Mouse (Mus musculus): Measurements from ENCODE around the gene Qrich2. TPM values are rescaled to one million over a fixed set of nuclear protein-coding genes. Genes with fewer than 3 reads are reported as not detected.

Gene Qrich2
- total and polyA plus RNA-seq, 3 experiments = 0.11 TPM; not detected in 2

GRCm38 (mm10) chr11:116447822-116448221 is 18.2 kb downstream of the Qrich2 start:
- no peak overlapping the region for H3K4me3 ChIP-seq (ENCODE audit: control insufficient read depth in 1 of 2, insufficient read depth in 1 of 2, low read depth in 2 of 2, low read length in 2 of 2)
- no peaks in the 10 kb centered on the region for H3K27me3 ChIP-seq (ENCODE audit: control insufficient read depth in 1 of 2, insufficient read depth in 2 of 2, low read length in 2 of 2)
- no peak overlapping the region for H3K9ac ChIP-seq (ENCODE audit: control insufficient read depth, low read depth, low read length, poor library complexity, severe bottlenecking)
- no peaks in the 10 kb centered on the region for H3K79me2 ChIP-seq (ENCODE audit: control insufficient read depth, insufficient read depth, low read length, poor library complexity)
- TF ChIP-seq MAX (IDR thresholded peaks at IDR 0.05; ENCODE audit: low read length) (no peak), KAT2A (conservative IDR thresholded peaks at IDR 0.05; ENCODE audit: low read depth, low read length) (no peak), NRF1 (IDR thresholded peaks at IDR 0.05; ENCODE audit: insufficient read depth, low read depth, low read length, poor library complexity, severe bottlenecking) (no peak), ELF1 (IDR thresholded peaks at IDR 0.05; ENCODE audit: low read depth, low read length) (no peak), POLR2A (IDR thresholded peaks at IDR 0.05; ENCODE audit: control insufficient read depth in 1 of 2, insufficient read depth in 1 of 2, low read depth in 1 of 2, low read length in 2 of 2, poor library complexity in 1 of 2) (no peak), POLR2AphosphoS5 (IDR thresholded peaks at IDR 0.05; ENCODE audit: borderline replicate concordance, low read depth, low read length) (no peak), ZMIZ1 (IDR thresholded peaks at IDR 0.05; ENCODE audit: low read depth, low read length) (no peak), ZC3H11A (IDR thresholded peaks at IDR 0.05; ENCODE audit: low read depth, low read length) (no peak), SIN3A (IDR thresholded peaks at IDR 0.05; ENCODE audit: low read length) (no peak), UBTF (IDR thresholded peaks at IDR 0.05; ENCODE audit: borderline replicate concordance, insufficient read depth, low read depth, low read length) (no peak), SMC3 (IDR thresholded peaks at IDR 0.05; ENCODE audit: low read depth, low read length) (peak; percentile 38), ZKSCAN1 (IDR thresholded peaks at IDR 0.05; ENCODE audit: low read depth, low read length) (no peak), TAL1 (IDR thresholded peaks at IDR 0.05; ENCODE audit: low read length) (no peak), RAD21 (IDR thresholded peaks at IDR 0.05; ENCODE audit: low read depth, low read length) (no peak), HCFC1 (IDR thresholded peaks at IDR 0.05; ENCODE audit: low read depth, low read length) (no peak), CTCF (IDR thresholded peaks at IDR 0.05 in 2 of 3, conservative IDR thresholded peaks at IDR 0.05 in 1 of 3; ENCODE audit: control insufficient read depth in 1 of 3, insufficient read depth in 1 of 3, low read depth in 2 of 3, low read length in 3 of 3, poor library complexity in 1 of 3, severe bottlenecking in 1 of 3) (peak in 1 of 3 experiments; percentile 11; a peak in 1 of 6 replicates), GABPA (IDR thresholded peaks at IDR 0.05; ENCODE audit: low read depth, low read length) (no peak)
- no peaks in the 10 kb centered on the region for H3K9me3 ChIP-seq (replicated peaks; ENCODE audit: insufficient read depth, low read length)
- H3K4me1 ChIP-seq (ENCODE audit: control insufficient read depth in 1 of 2, insufficient read depth in 2 of 2, low read length in 2 of 2) = no peaks in the 10 kb centered on the region
- no peak for DNase-seq (ENCODE audit: low read depth, low spot score)
- no peak overlapping the region for H3K27ac ChIP-seq (ENCODE audit: control insufficient read depth, low read depth, low read length)
- H3K36me3 ChIP-seq (ENCODE audit: control insufficient read depth in 1 of 2, insufficient read depth in 2 of 2, low read length in 2 of 2) = no peaks in the 10 kb centered on the region

GRCm38 (mm10) chr11:116446308-116446887 is 19.6 kb downstream of the Qrich2 start:
- TF ChIP-seq ETS1 (IDR thresholded peaks at IDR 0.05; ENCODE audit: low read depth, low read length) (no peak), NRF1 (IDR thresholded peaks at IDR 0.05; ENCODE audit: insufficient read depth, low read depth, low read length, poor library complexity, severe bottlenecking) (no peak), HCFC1 (IDR thresholded peaks at IDR 0.05; ENCODE audit: low read depth, low read length) (no peak), MYC (IDR thresholded peaks at IDR 0.05; ENCODE audit: low read depth, low read length) (no peak), MAX (IDR thresholded peaks at IDR 0.05; ENCODE audit: low read length) (no peak), POLR2AphosphoS5 (IDR thresholded peaks at IDR 0.05; ENCODE audit: borderline replicate concordance, low read depth, low read length) (no peak), MAZ (IDR thresholded peaks at IDR 0.05; ENCODE audit: low read depth, low read length) (no peak), TCF12 (IDR thresholded peaks at IDR 0.05; ENCODE audit: low read depth, low read length) (no peak), SIN3A (IDR thresholded peaks at IDR 0.05; ENCODE audit: low read length) (no peak), JUND (IDR thresholded peaks at IDR 0.05; ENCODE audit: low read depth, low read length) (no peak), ZC3H11A (IDR thresholded peaks at IDR 0.05; ENCODE audit: low read depth, low read length) (no peak), MAFK (IDR thresholded peaks at IDR 0.05; ENCODE audit: borderline replicate concordance, low read depth, low read length) (no peak), RAD21 (IDR thresholded peaks at IDR 0.05; ENCODE audit: low read depth, low read length) (no peak), RCOR1 (IDR thresholded peaks at IDR 0.05; ENCODE audit: low read depth, low read length) (no peak)
- Histone ChIP-seq H3K9ac (ENCODE audit: control insufficient read depth, low read depth, low read length, poor library complexity, severe bottlenecking) (no peak overlapping the region), H3K27me3 (ENCODE audit: control insufficient read depth in 1 of 2, insufficient read depth in 2 of 2, low read length in 2 of 2) (no peaks in the 10 kb centered on the region), H3K4me3 (ENCODE audit: control insufficient read depth in 1 of 2, insufficient read depth in 1 of 2, low read depth in 2 of 2, low read length in 2 of 2) (no peak overlapping the region), H3K4me1 (ENCODE audit: control insufficient read depth in 1 of 2, insufficient read depth in 2 of 2, low read length in 2 of 2) (no peaks in the 10 kb centered on the region), H3K27ac (ENCODE audit: control insufficient read depth, low read depth, low read length) (no peak overlapping the region), H3K79me2 (ENCODE audit: control insufficient read depth, insufficient read depth, low read length, poor library complexity) (no peaks in the 10 kb centered on the region), H3K36me3 (ENCODE audit: control insufficient read depth in 1 of 2, insufficient read depth in 2 of 2, low read length in 2 of 2) (no peaks in the 10 kb centered on the region), H3K9me3 (replicated peaks; ENCODE audit: insufficient read depth, low read length) (no peaks in the 10 kb centered on the region)
- DNase-seq (ENCODE audit: low read depth, low spot score) = no peak

All from MEL (cell line).